Mouse (Mus musculus): ENCODE results near the gene Mcm5. TPM values are rescaled to one million over a fixed set of nuclear protein-coding genes. Genes with fewer than 3 reads are reported as not detected.

The Mcm5 gene
- polyA plus RNA-seq, 1 experiment from 2014 or later = 195 TPM

DNA sequence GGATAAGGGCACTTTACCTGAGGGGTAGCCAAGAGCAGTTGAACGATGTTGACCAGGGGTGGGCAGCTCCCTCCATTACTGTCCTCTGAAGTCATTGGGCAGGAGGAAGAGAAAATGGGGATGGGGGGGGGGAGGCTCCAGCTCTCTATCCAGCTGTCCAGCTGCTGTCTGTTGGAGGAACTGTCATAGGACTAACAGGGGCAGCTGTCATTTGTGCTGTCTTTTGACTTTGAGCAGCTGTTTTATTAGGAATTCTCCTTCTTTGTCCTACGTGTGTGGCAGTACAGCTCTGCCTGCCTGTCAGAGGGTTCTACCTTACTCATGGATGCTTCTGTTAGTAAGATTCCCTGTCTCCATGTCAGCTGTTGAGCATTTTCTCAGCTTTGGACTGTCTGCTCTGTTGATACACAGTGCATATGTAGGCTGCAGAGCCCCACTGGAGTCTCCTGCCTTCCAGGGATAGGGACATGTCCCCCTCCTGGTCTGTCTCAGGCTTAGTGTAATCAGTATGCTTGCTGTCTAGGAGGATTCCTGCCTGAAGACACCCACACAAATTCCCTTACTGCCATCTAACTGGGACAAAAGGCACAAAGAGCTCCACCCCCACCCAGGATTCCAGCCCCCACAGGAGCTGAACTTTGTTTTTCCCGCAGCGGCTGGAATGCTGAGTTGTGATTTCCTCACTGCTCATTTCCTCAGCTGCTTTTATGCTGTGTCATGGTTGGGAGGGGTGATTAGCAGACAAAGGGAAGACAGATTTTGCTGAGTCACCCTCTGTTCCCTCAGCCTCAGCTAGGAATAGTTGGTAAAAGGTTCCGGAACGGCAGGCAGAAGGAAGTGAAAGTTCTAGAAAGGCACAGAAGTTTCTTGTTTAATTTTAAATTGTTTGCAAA, 20.1 kb upstream of the Mcm5 start:
- ATAC-seq (ENCODE audit: low FRiP score) = peak; percentile 18; the same call in 1 of the 2 replicates
- WGBS = 36% methylated on average over 6 of the region's 6 CpGs
- Histone ChIP-seq H3K36me3 (ENCODE audit: control insufficient read depth, insufficient read depth, low read length) (no peaks in the 10 kb centered on the region), H3K4me1 (ENCODE audit: control insufficient read depth, insufficient read depth, low read length) (0 out of 2 replicates have a peak, but pooled peaks cover 2% of the 10 kb centered on the region), H3K27ac (ENCODE audit: low read depth, low read length) (no peak overlapping the region), H3K4me2 (no peak overlapping the region), H3K4me3 (ENCODE audit: low read depth, low read length) (no peak overlapping the region), H3K9ac (ENCODE audit: low read length) (peak overlapping the region; percentile 22; the same call in 1 of the 2 replicates), H3K9me3 (ENCODE audit: control insufficient read depth, low read length) (no peaks in the 10 kb centered on the region), H3K27me3 (ENCODE audit: control insufficient read depth, insufficient read depth, low read length) (no peaks in the 10 kb centered on the region)
- peak; percentile 97 for DNase-seq (ENCODE audit: low spot score, missing footprints)

DNA sequence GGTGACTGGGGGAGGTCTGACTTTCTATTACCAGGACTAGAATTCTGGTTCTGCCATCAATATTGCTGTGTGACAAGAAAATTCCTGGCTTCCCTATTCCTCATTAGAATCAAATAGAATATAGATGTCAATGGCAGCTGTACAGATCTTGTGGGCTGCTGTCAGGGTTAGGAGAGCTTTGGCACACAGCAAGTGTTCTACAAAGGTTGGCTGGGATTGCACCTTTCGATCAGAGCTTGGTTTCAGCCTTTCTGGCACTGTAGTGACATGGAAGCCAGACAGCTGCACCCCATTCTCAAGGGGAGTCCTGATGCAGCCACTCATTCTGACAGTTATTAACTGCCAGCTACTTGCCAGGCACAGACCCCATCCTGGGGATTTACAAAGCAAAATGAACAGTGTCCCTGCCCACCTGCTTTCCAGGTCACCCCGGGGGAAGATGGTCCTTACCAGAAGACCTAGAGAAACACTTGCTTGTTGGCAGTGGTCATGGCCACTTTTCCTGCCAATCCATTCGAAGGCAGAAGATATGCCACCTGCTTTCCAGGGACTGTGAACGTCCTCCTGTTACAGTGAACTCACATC, 18.5 kb upstream of the Mcm5 start:
- Histone ChIP-seq H3K9ac (ENCODE audit: low read length) (no peak overlapping the region), H3K36me3 (ENCODE audit: control insufficient read depth, insufficient read depth, low read length) (no peaks in the 10 kb centered on the region), H3K9me3 (ENCODE audit: control insufficient read depth, low read length) (no peaks in the 10 kb centered on the region), H3K4me3 (ENCODE audit: low read depth, low read length) (no peak overlapping the region), H3K27me3 (ENCODE audit: control insufficient read depth, insufficient read depth, low read length) (no peaks in the 10 kb centered on the region), H3K27ac (ENCODE audit: low read depth, low read length) (no peak overlapping the region), H3K4me2 (no peak overlapping the region), H3K4me1 (ENCODE audit: control insufficient read depth, insufficient read depth, low read length) (0 out of 2 replicates have a peak, but pooled peaks cover 2% of the 10 kb centered on the region)
- 78% methylated on average over 4 of the region's 4 CpGs for WGBS
- ATAC-seq (ENCODE audit: low FRiP score) = no peak
- peak; percentile 69 for DNase-seq (ENCODE audit: low spot score, missing footprints)

DNA sequence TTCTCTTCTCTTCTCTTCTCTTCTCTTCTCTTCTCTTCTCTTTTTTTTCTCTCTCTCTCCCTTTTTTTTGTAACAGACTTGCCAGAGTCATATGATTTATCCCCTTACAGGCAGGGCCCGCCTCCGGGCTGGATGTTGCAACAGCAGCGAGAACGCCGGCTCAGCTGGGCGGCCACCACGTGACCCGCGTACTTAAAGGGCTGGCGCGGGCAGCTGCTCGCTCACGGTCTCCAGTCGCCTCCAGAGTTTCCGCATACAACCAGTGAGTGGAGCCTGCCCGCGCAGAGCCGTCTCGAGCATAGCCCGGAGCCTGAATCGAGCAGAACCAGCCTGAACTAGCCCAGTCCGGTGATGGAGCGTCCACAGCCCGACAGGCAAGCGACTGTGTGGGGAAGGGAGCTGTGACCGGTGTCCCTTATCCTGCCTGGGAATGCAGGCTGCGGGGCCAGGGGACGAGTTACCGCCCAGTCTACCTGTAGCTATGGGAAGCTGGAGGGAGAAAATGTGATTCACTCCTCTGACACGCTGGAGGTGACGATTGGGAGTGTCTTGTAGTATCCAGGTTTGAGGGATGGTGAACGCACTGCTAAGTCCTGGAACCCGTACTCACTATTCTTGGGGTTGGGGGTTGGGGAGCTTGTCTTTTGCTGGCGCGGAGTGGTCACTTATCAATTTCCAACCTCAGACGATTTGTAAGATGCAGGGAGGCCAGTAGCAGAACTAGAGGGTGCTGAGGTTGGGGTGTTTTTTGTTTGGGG, 15.8 kb upstream of the Mcm5 start, which contains the start of gene Hmox1:
Gene Hmox1 (plus strand): TSS at position 223 of the 758 bp plus-strand sequence.
- Histone ChIP-seq H3K27me3 (ENCODE audit: control insufficient read depth, insufficient read depth, low read length) (no peaks in the 10 kb centered on the region), H3K4me2 (peak within 1 kb of the TSS; percentile 89), H3K36me3 (ENCODE audit: control insufficient read depth, insufficient read depth, low read length) (no peaks in the 10 kb centered on the region), H3K9me3 (ENCODE audit: control insufficient read depth, low read length) (no peaks in the 10 kb centered on the region), H3K4me1 (ENCODE audit: control insufficient read depth, insufficient read depth, low read length) (0 out of 2 replicates have a peak, but pooled peaks cover 2% of the 10 kb centered on the region), H3K4me3 (ENCODE audit: low read depth, low read length) (peak within 1 kb of the TSS; percentile 59), H3K9ac (ENCODE audit: low read length) (peak within 1 kb of the TSS; percentile 75), H3K27ac (ENCODE audit: low read depth, low read length) (no peak within 1 kb of the TSS; the same call in 1 of the 2 replicates)
- WGBS = under 1% methylated on average over 36 of the region's 36 CpGs
- ATAC-seq (ENCODE audit: low FRiP score) = peak; percentile 95
- peak; percentile 96 for DNase-seq (ENCODE audit: low spot score, missing footprints)

GRCm38 (mm10) chr8:75102956-75103355, 6.4 kb upstream of the Mcm5 start:
- no peak overlapping the region for H3K4me2 ChIP-seq
- 84% methylated on average over 4 of the region's 4 CpGs for WGBS
- ATAC-seq (ENCODE audit: low FRiP score) = no peak

DNA sequence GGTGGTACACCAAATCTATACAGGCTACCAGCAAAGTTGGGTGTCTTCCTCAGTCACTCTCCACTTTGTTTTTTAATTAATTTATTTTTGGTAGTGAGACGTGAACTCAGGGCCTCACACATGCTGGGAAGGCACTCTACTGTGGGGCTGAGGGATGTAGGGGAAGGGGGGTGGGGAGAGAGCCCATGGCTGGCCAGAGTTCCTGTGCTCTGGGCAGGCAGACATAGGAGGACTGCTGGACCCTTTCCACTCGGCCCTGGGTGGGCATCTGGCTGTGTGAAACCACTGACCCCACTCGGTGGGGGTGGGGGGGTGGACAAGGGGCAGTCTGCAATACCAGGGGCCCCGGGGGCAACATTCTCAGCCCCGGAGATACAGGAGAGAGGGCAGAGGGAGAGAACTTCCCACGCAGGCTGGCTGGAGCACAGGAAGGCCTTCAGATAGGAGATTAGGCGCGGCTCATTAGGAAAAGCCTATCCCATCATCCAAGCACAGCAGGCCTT, 5.9 kb upstream of the Mcm5 start:
- no peaks in the 10 kb centered on the region for H3K36me3 ChIP-seq (ENCODE audit: control insufficient read depth, insufficient read depth, low read length)
- H3K27ac ChIP-seq (ENCODE audit: low read depth, low read length) = no peak overlapping the region
- H3K9me3 ChIP-seq (ENCODE audit: control insufficient read depth, low read length) = no peaks in the 10 kb centered on the region
- H3K27me3 ChIP-seq (ENCODE audit: control insufficient read depth, insufficient read depth, low read length) = no peaks in the 10 kb centered on the region
- no peaks in the 10 kb centered on the region; the same call in 1 of the 2 replicates for H3K4me1 ChIP-seq (ENCODE audit: control insufficient read depth, insufficient read depth, low read length)
- no peak overlapping the region for H3K4me3 ChIP-seq (ENCODE audit: low read depth, low read length)
- WGBS = 42% methylated on average over 8 of the region's 8 CpGs
- H3K4me2 ChIP-seq = no peak overlapping the region
- H3K9ac ChIP-seq (ENCODE audit: low read length) = no peak overlapping the region
- ATAC-seq (ENCODE audit: low FRiP score) (peak; percentile 39), DNase-seq (ENCODE audit: low spot score, missing footprints) (no peak)

More at GRCm38 (mm10) chr8:75102956-75103355, 6.4 kb upstream of the Mcm5 start:
- Histone ChIP-seq H3K4me3 (ENCODE audit: low read depth, low read length) (no peak overlapping the region), H3K9ac (ENCODE audit: low read length) (no peak overlapping the region), H3K27ac (ENCODE audit: low read depth, low read length) (no peak overlapping the region), H3K4me1 (ENCODE audit: control insufficient read depth, insufficient read depth, low read length) (no peaks in the 10 kb centered on the region; the same call in 1 of the 2 replicates), H3K36me3 (ENCODE audit: control insufficient read depth, insufficient read depth, low read length) (no peaks in the 10 kb centered on the region), H3K9me3 (ENCODE audit: control insufficient read depth, low read length) (no peaks in the 10 kb centered on the region), H3K27me3 (ENCODE audit: control insufficient read depth, insufficient read depth, low read length) (no peaks in the 10 kb centered on the region)
- DNase-seq (ENCODE audit: low spot score, missing footprints) = no peak

DNA sequence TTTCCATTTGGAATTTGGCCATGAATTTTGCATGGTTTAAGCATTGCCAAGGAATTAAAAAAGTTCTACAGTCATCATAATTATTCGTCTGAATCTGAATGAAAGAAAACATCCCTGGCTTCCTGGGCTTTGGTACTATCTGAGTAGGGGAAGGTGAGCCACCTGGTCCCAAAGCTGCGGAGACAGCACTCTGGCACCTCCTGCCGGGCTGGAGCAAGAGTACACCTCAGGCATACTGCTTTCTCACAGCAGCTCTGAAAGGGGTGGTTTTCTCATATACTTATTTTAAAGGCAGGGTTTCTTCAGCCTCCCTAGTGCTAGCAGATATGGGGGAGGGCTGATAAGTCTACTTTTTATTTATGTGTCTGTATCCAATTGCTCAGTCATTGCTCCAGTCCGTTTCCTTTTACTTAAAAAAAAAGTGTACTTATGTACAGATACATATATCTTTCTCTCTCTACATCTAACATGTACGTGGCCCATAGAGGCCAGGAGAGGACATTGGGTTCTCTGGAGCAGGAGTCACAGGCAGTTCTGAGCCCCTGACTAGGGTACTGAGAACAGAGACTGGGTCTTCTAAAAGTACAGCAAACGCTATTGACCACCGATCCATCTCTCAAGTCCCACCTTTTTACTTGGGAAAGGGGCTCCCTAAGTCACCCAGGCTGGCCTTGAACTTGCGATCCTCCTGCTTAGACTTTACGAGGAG, 688 bp upstream of the Mcm5 start:
- ATAC-seq (ENCODE audit: low FRiP score) = peak; percentile 76
- 0% methylated on average over 9 of the region's 9 CpGs for WGBS
- peaks cover 3% of the 10 kb centered on the region; the same call in 1 of the 2 replicates for H3K36me3 ChIP-seq (ENCODE audit: control insufficient read depth, insufficient read depth, low read length)

DNA sequence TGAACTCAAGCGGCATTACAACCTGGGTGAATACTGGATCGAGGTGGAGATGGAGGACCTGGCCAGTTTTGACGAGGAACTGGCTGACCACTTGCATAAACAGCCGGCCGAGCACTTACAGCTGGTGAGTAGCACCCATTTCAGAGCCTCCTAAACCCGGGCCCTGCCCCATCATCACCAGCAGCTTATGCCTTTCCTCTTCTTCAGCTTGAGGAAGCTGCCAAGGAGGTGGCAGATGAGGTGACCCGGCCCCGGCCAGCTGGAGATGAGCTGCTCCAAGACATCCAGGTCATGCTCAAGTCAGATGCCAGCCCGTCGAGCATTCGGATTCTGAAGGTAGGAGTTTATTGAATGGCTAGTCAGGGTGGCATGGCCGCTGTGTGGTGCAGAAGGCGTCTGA, 724 bp downstream of the Mcm5 start:
- peak overlapping the region; percentile 76 for H3K4me2 ChIP-seq
- peak overlapping the region; percentile 73 for H3K9ac ChIP-seq (ENCODE audit: low read length)
- peaks cover 10% of the 10 kb centered on the region for H3K4me1 ChIP-seq (ENCODE audit: control insufficient read depth, insufficient read depth, low read length)
- 20% methylated on average over 13 of the region's 13 CpGs for WGBS
- ATAC-seq (ENCODE audit: low FRiP score) (no peak), DNase-seq (ENCODE audit: low spot score, missing footprints) (no peak)
- H3K4me3 ChIP-seq (ENCODE audit: low read depth, low read length) = peak overlapping the region; percentile 58
- H3K36me3 ChIP-seq (ENCODE audit: control insufficient read depth, insufficient read depth, low read length) = peaks cover 10% of the 10 kb centered on the region; the same call in 1 of the 2 replicates
- H3K27me3 ChIP-seq (ENCODE audit: control insufficient read depth, insufficient read depth, low read length) = no peaks in the 10 kb centered on the region
- H3K27ac ChIP-seq (ENCODE audit: low read depth, low read length) = no peak overlapping the region
- no peaks in the 10 kb centered on the region for H3K9me3 ChIP-seq (ENCODE audit: control insufficient read depth, low read length)

More for the DNA sequence above, 688 bp upstream of the Mcm5 start:
- Histone ChIP-seq H3K9ac (ENCODE audit: low read length) (peak overlapping the region; percentile 91), H3K4me3 (ENCODE audit: low read depth, low read length) (peak overlapping the region; percentile 58), H3K9me3 (ENCODE audit: control insufficient read depth, low read length) (no peaks in the 10 kb centered on the region), H3K4me1 (ENCODE audit: control insufficient read depth, insufficient read depth, low read length) (peaks cover 10% of the 10 kb centered on the region), H3K27ac (ENCODE audit: low read depth, low read length) (peak overlapping the region; percentile 71), H3K27me3 (ENCODE audit: control insufficient read depth, insufficient read depth, low read length) (no peaks in the 10 kb centered on the region), H3K4me2 (peak overlapping the region; percentile 70)
- DNase-seq (ENCODE audit: low spot score, missing footprints) = peak; percentile 93

DNA sequence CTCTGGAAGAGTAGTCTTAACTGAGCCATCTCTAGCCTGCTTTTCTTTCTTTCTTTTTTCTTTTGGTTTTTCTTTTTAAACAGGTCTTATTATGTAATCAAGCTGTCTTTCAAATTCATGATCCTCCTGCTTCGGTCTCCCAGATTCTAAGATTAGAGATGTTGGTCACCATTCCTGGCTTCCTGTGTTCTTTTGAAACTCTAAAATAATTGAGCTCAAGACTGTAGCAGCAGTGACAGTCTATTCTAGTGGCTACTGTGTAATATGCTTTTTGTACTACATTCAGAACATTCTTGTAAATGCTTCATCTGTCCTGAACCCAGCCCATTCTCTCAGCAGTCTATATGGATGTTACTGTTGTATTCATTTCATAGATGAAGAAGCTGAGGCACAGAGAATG, 9.1 kb downstream of the Mcm5 start:
- 90% methylated on average over 1 of the region's 1 CpGs for WGBS

More for the DNA sequence above, 9.1 kb downstream of the Mcm5 start:
- Histone ChIP-seq H3K27ac (ENCODE audit: low read depth, low read length) (no peak overlapping the region), H3K9ac (ENCODE audit: low read length) (no peak overlapping the region), H3K27me3 (ENCODE audit: control insufficient read depth, insufficient read depth, low read length) (no peaks in the 10 kb centered on the region), H3K36me3 (ENCODE audit: control insufficient read depth, insufficient read depth, low read length) (peaks cover 44% of the 10 kb centered on the region), H3K4me2 (no peak overlapping the region), H3K9me3 (ENCODE audit: control insufficient read depth, low read length) (no peaks in the 10 kb centered on the region), H3K4me1 (ENCODE audit: control insufficient read depth, insufficient read depth, low read length) (no peaks in the 10 kb centered on the region), H3K4me3 (ENCODE audit: low read depth, low read length) (no peak overlapping the region)
- ATAC-seq (ENCODE audit: low FRiP score) = no peak
- DNase-seq (ENCODE audit: low spot score, missing footprints) = no peak

All from midbrain, embryonic 11.5 days (tissue).